Mouse (Mus musculus) hindbrain, embryonic 13.5 days (tissue): ENCODE measurements around the gene Rnf26. TPM values are rescaled to one million over a fixed set of nuclear protein-coding genes. Genes with fewer than 3 reads are reported as not detected.

ENCODE experiments used
- ATAC-seq: fragments of 200-750 bp; cut with Nextera tagmentation; 2 replicates; pipeline ENCODE4 v1.8.0; 2017; ENCODE audit warnings: moderate TSS enrichment; ENCODE audit not compliant: low FRiP score
- H3K27ac ChIP-seq: fragments of 300-500 bp; sonication (generic); 2 replicates; pipeline ENCODE4 v1.5.1; 2015; ENCODE audit warnings: inconsistent platforms, mild to moderate bottlenecking, moderate library complexity
- H3K27me3 ChIP-seq: fragments of 300-500 bp; sonication (generic); 2 replicates; pipeline ENCODE4 v1.6.1; 2015; ENCODE audit warnings: mild to moderate bottlenecking, inconsistent platforms
- H3K36me3 ChIP-seq: fragments of 300-500 bp; sonication (generic); 2 replicates; pipeline ENCODE4 v1.6.1; 2015; ENCODE audit warnings: mild to moderate bottlenecking, inconsistent platforms
- H3K4me1 ChIP-seq: fragments of 300-500 bp; sonication (generic); replicated peaks from 2 replicates; pipeline ENCODE4 v1.6.1; 2015; ENCODE audit warnings: inconsistent platforms
- H3K4me2 ChIP-seq: fragments of 300-500 bp; sonication (generic); 2 replicates; pipeline ENCODE4 v1.6.1; 2015; ENCODE audit warnings: inconsistent platforms, mild to moderate bottlenecking, moderate library complexity
- H3K4me3 ChIP-seq: fragments of 300-500 bp; sonication (generic); 2 replicates; pipeline ENCODE4 v1.5.1; 2015; ENCODE audit warnings: mild to moderate bottlenecking, inconsistent platforms
- H3K9ac ChIP-seq: fragments of 300-500 bp; sonication (generic); 2 replicates; pipeline ENCODE4 v1.6.1; 2015; ENCODE audit warnings: mild to moderate bottlenecking, inconsistent platforms
- H3K9me3 ChIP-seq: fragments of 300-500 bp; sonication (generic); 2 replicates; pipeline ENCODE4 v1.6.1; 2016; ENCODE audit warnings: inconsistent platforms
- WGBS: fragments of 180-500 bp; shearing (Covaris S2); methylation state at CpG from one replicate; pipeline ENCODE4 v1.1.7; 2015; 5-methylcytosine and 5-hydroxymethylcytosine counted together
- polyA plus RNA-seq: library from polyadenylated mRNA; unstranded; fragments of >200 nt; fragmentation: Nextera tagmentation; extraction: Ambion mirVana; gene quantifications from 2 replicates; pipeline ENCODE4 v1.2.1, GENCODE M21; 2015

Gene Rnf26
- polyA plus RNA-seq, 1 experiment from 2014 or later = 27.9 TPM

- Histone ChIP-seq H3K9ac (no peak overlapping the region), H3K36me3 (no peaks in the 10 kb centered on the region), H3K27me3 (peaks cover 84% of the 10 kb centered on the region), H3K4me2 (peak overlapping the region; percentile 69), H3K4me1 (peaks cover 56% of the 10 kb centered on the region), H3K9me3 (no peaks in the 10 kb centered on the region), H3K4me3 (peak overlapping the region; percentile 48; the same call in 1 of the 2 replicates), H3K27ac (peak overlapping the region; percentile 18; the same call in 1 of the 2 replicates)
- WGBS = 8% methylated on average over 2 of the region's 2 CpGs
- no peak for ATAC-seq
Measured at GRCm38 (mm10) chr9:44133287-44133686, 20.0 kb upstream of the Rnf26 start.

GRCm38 (mm10) chr9:44132200-44132599, 18.9 kb upstream of the Rnf26 start:
- Histone ChIP-seq H3K4me3 (no peak overlapping the region), H3K36me3 (no peaks in the 10 kb centered on the region), H3K9me3 (no peaks in the 10 kb centered on the region), H3K4me1 (peaks cover 56% of the 10 kb centered on the region), H3K27me3 (peaks cover 84% of the 10 kb centered on the region), H3K9ac (no peak overlapping the region), H3K4me2 (no peak overlapping the region), H3K27ac (no peak overlapping the region)
- ATAC-seq = no peak
- WGBS = 62% methylated on average over 5 of the region's 5 CpGs

- no peak for ATAC-seq
Measured at GRCm38 (mm10) chr9:44131276-44131590, 17.9 kb upstream of the Rnf26 start.

GRCm38 (mm10) chr9:44130581-44131275, 17.4 kb upstream of the Rnf26 start:
- WGBS = 16% methylated on average over 19 of the region's 19 CpGs
- Histone ChIP-seq H3K9me3 (no peaks in the 10 kb centered on the region), H3K4me2 (peak overlapping the region; percentile 62), H3K27ac (peak overlapping the region; percentile 66), H3K27me3 (peaks cover 70% of the 10 kb centered on the region), H3K36me3 (no peaks in the 10 kb centered on the region), H3K4me1 (peaks cover 49% of the 10 kb centered on the region), H3K4me3 (no peak overlapping the region), H3K9ac (peak overlapping the region; percentile 68)
- ATAC-seq = peak; percentile 26; the same call in 1 of the 2 replicates

More at GRCm38 (mm10) chr9:44131276-44131590, 17.9 kb upstream of the Rnf26 start:
- Histone ChIP-seq H3K9me3 (no peaks in the 10 kb centered on the region), H3K4me2 (no peak overlapping the region; the same call in 1 of the 2 replicates), H3K4me3 (no peak overlapping the region), H3K9ac (peak overlapping the region; percentile 20; the same call in 1 of the 2 replicates), H3K27ac (peak overlapping the region; percentile 66), H3K4me1 (peaks cover 54% of the 10 kb centered on the region), H3K36me3 (no peaks in the 10 kb centered on the region), H3K27me3 (peaks cover 75% of the 10 kb centered on the region)
- WGBS = 39% methylated on average over 7 of the region's 7 CpGs

- ATAC-seq = peak; percentile 29; the same call in 1 of the 2 replicates
- no peaks in the 10 kb centered on the region for H3K36me3 ChIP-seq
Measured at GRCm38 (mm10) chr9:44130034-44130433, 16.7 kb upstream of the Rnf26 start.

GRCm38 (mm10) chr9:44129633-44130032, 16.3 kb upstream of the Rnf26 start:
- Histone ChIP-seq H3K27me3 (peaks cover 59% of the 10 kb centered on the region), H3K27ac (peak overlapping the region; percentile 67), H3K4me2 (peak overlapping the region; percentile 62), H3K36me3 (no peaks in the 10 kb centered on the region), H3K9me3 (no peaks in the 10 kb centered on the region), H3K4me1 (peaks cover 46% of the 10 kb centered on the region), H3K4me3 (peak overlapping the region; percentile 37), H3K9ac (peak overlapping the region; percentile 68)
- WGBS = 6% methylated on average over 9 of the region's 9 CpGs
- no peak for ATAC-seq

More at GRCm38 (mm10) chr9:44130034-44130433, 16.7 kb upstream of the Rnf26 start:
- 1% methylated on average over 27 of the region's 27 CpGs for WGBS
- peak overlapping the region; percentile 62 for H3K4me2 ChIP-seq
- peaks cover 63% of the 10 kb centered on the region for H3K27me3 ChIP-seq
- peak overlapping the region; percentile 68 for H3K9ac ChIP-seq
- H3K4me1 ChIP-seq = peaks cover 49% of the 10 kb centered on the region
- peak overlapping the region; percentile 37 for H3K4me3 ChIP-seq
- H3K27ac ChIP-seq = peak overlapping the region; percentile 67
- no peaks in the 10 kb centered on the region for H3K9me3 ChIP-seq

- ATAC-seq = no peak
- Histone ChIP-seq H3K4me2 (no peak overlapping the region), H3K9ac (no peak overlapping the region), H3K27me3 (peaks cover 36% of the 10 kb centered on the region), H3K4me3 (no peak overlapping the region), H3K9me3 (no peaks in the 10 kb centered on the region), H3K36me3 (no peaks in the 10 kb centered on the region), H3K27ac (no peak overlapping the region), H3K4me1 (peaks cover 29% of the 10 kb centered on the region)
- 59% methylated on average over 3 of the region's 3 CpGs for WGBS
Measured at GRCm38 (mm10) chr9:44127351-44127801, 14.1 kb upstream of the Rnf26 start.

GRCm38 (mm10) chr9:44126746-44127145, 13.4 kb upstream of the Rnf26 start:
- H3K9me3 ChIP-seq = no peaks in the 10 kb centered on the region
- peaks cover 30% of the 10 kb centered on the region for H3K27me3 ChIP-seq
- H3K4me2 ChIP-seq = no peak overlapping the region
- no peak overlapping the region for H3K27ac ChIP-seq
- H3K4me1 ChIP-seq = peaks cover 29% of the 10 kb centered on the region
- no peak overlapping the region for H3K4me3 ChIP-seq
- 93% methylated on average over 3 of the region's 3 CpGs for WGBS
- no peak overlapping the region for H3K9ac ChIP-seq
- H3K36me3 ChIP-seq = no peaks in the 10 kb centered on the region
- ATAC-seq = no peak

- Histone ChIP-seq H3K27me3 (peaks cover 21% of the 10 kb centered on the region), H3K27ac (no peak overlapping the region), H3K4me3 (no peak overlapping the region), H3K36me3 (no peaks in the 10 kb centered on the region), H3K4me1 (peaks cover 23% of the 10 kb centered on the region), H3K9ac (no peak overlapping the region), H3K4me2 (no peak overlapping the region), H3K9me3 (no peaks in the 10 kb centered on the region)
- no peak for ATAC-seq
- 28% methylated on average over 18 of the region's 18 CpGs for WGBS
Measured at GRCm38 (mm10) chr9:44125546-44126428, 12.5 kb upstream of the Rnf26 start.

GRCm38 (mm10) chr9:44125026-44125425, 11.7 kb upstream of the Rnf26 start:
- Histone ChIP-seq H3K27me3 (peaks cover 15% of the 10 kb centered on the region; the same call in 1 of the 2 replicates), H3K9me3 (no peaks in the 10 kb centered on the region), H3K9ac (no peak overlapping the region), H3K36me3 (no peaks in the 10 kb centered on the region), H3K4me1 (peaks cover 15% of the 10 kb centered on the region), H3K4me2 (no peak overlapping the region), H3K4me3 (no peak overlapping the region), H3K27ac (no peak overlapping the region)
- 19% methylated on average over 5 of the region's 5 CpGs for WGBS
- no peak for ATAC-seq

GRCm38 (mm10) chr9:44124317-44124716, 11.0 kb upstream of the Rnf26 start:
- 67% methylated on average over 6 of the region's 6 CpGs for WGBS
- H3K4me1 ChIP-seq = peaks cover 9% of the 10 kb centered on the region; the same call in 1 of the 2 replicates
- no peak overlapping the region for H3K4me3 ChIP-seq
- H3K9me3 ChIP-seq = no peaks in the 10 kb centered on the region
- no peak overlapping the region for H3K4me2 ChIP-seq
- H3K27ac ChIP-seq = no peak overlapping the region
- 0 out of 2 replicates have a peak, but pooled peaks cover 9% of the 10 kb centered on the region for H3K27me3 ChIP-seq
- H3K9ac ChIP-seq = no peak overlapping the region
- ATAC-seq = no peak
- H3K36me3 ChIP-seq = no peaks in the 10 kb centered on the region

GRCm38 (mm10) chr9:44119948-44120465, 6.7 kb upstream of the Rnf26 start:
- no peak overlapping the region for H3K27ac ChIP-seq
- H3K4me3 ChIP-seq = no peak overlapping the region
- no peaks in the 10 kb centered on the region for H3K36me3 ChIP-seq
- peaks cover under 1% of the 10 kb centered on the region; the same call in 1 of the 2 replicates for H3K4me1 ChIP-seq
- H3K27me3 ChIP-seq = no peaks in the 10 kb centered on the region
- WGBS = 86% methylated on average over 8 of the region's 8 CpGs
- H3K4me2 ChIP-seq = no peak overlapping the region
- no peak for ATAC-seq
- H3K9me3 ChIP-seq = no peaks in the 10 kb centered on the region
- no peak overlapping the region for H3K9ac ChIP-seq
